Mouse (Mus musculus) lung, adult 2 months (tissue): ENCODE results near the gene AW549877.

Source experiments
- CTCF ChIP-seq: fragments of 200-500 bp; IDR thresholded peaks from 2 replicates; pipeline ENCODE4 v1.5.1; 2011; ENCODE audit warnings: mild to moderate bottlenecking, low read length, control low read depth; ENCODE audit not compliant: insufficient read depth
- POLR2A ChIP-seq: fragments of 200-500 bp; IDR thresholded peaks from 2 replicates; pipeline ENCODE4 v1.6.1; 2011; ENCODE audit warnings: low read depth, mild to moderate bottlenecking, control low read depth, low read length, borderline replicate concordance; ENCODE audit errors: extremely low read depth

GRCm38 (mm10) chr15:3984876-3985275 lies 10.7 kb downstream of the AW549877 start:
- TF ChIP-seq CTCF (no peak), POLR2A (no peak)
